Mouse (Mus musculus): ENCODE measurements at regions not wholly inside any gene's neighbourhood (a gene's known extent, or its start where the extent isn't known, plus 50 kb on each side); places are given as distances from the start of the nearest gene placed in this dataset.

- no peak for DNase-seq (ENCODE audit: low read depth, low spot score)
Observed at GRCm38 (mm10) chr2:11118625-11119024, 53.3 kb upstream of the Prkcq start.

- DNase-seq (ENCODE audit: low read depth, low spot score): no peak
Observed at GRCm38 (mm10) chr2:11119301-11119700, 52.6 kb upstream of the Prkcq start.
